Mouse (Mus musculus) cerebellum, adult 8-10 months (tissue): ENCODE results near the gene Ctxn2.

Experiments
- DNase-seq: peaks from one replicate; pipeline ENCODE4 v3.0.0; 2022

Gene Ctxn2

GRCm38 (mm10) chr2:125196771-125197170, 60.3 kb downstream of the Ctxn2 start:
- DNase-seq: no peak
